Mouse (Mus musculus) lung, embryonic 16.5 days (tissue): Measurements from ENCODE around the gene Macrod2. TPM values are rescaled to one million over a fixed set of nuclear protein-coding genes. Genes with fewer than 3 reads are reported as not detected.

ENCODE experiments used
- polyA plus RNA-seq: library from polyadenylated mRNA; unstranded; fragments of >200 nt; fragmentation: Nextera tagmentation; extraction: Ambion mirVana; gene quantifications from 2 replicates; pipeline ENCODE4 v1.2.1, GENCODE M21; 2015

The Macrod2 gene
- polyA plus RNA-seq, 1 experiment from 2014 or later, result 32.1 TPM

Other genes starting within 250 kb of the Macrod2 start
- not detected in 2 replicates for gene Gm17374, start 243.3 kb upstream of the Macrod2 start, polyA plus RNA-seq
- gene Esf1, start 224.7 kb upstream of the Macrod2 start, polyA plus RNA-seq, result 20.8 and 24.1 TPM in 2 replicates
- gene Ndufaf5, start 224.7 kb upstream of the Macrod2 start, polyA plus RNA-seq, result 19.9 and 22.1 TPM in 2 replicates
- not detected in 2 replicates for gene Sel1l2, start 5.6 kb upstream of the Macrod2 start, polyA plus RNA-seq